Mouse (Mus musculus) embryonic facial prominence, embryonic 13.5 days (tissue): ENCODE results near the gene Med31. TPM values are rescaled to one million over a fixed set of nuclear protein-coding genes. Genes with fewer than 3 reads are reported as not detected.
A peak's percentile ranks its signal among the peaks of the same experiment; 100 is the strongest.

Experiments
- ATAC-seq: fragments of 200-750 bp; cut with Nextera tagmentation; 2 replicates; pipeline ENCODE4 v1.8.0; 2017; ENCODE audit warnings: low read depth; ENCODE audit not compliant: insufficient number of reproducible peaks, insufficient read depth, low FRiP score, low TSS enrichment
- H3K27ac ChIP-seq: fragments of 300-500 bp; sonication (generic); 2 replicates; pipeline ENCODE4 v1.5.1; 2015; ENCODE audit warnings: moderate library complexity, mild to moderate bottlenecking, inconsistent platforms
- H3K27me3 ChIP-seq: fragments of 300-500 bp; sonication (generic); 2 replicates; pipeline ENCODE4 v1.6.1; 2015; ENCODE audit warnings: mild to moderate bottlenecking, inconsistent platforms
- H3K36me3 ChIP-seq: fragments of 300-500 bp; sonication (generic); 2 replicates; pipeline ENCODE4 v1.6.1; 2015; ENCODE audit warnings: mild to moderate bottlenecking, inconsistent platforms
- H3K4me1 ChIP-seq: fragments of 300-500 bp; sonication (generic); 2 replicates; pipeline ENCODE4 v1.6.1; 2015; ENCODE audit warnings: inconsistent platforms
- H3K4me2 ChIP-seq: fragments of 300-500 bp; sonication (generic); 2 replicates; pipeline ENCODE4 v1.6.1; 2015; ENCODE audit warnings: moderate library complexity, mild to moderate bottlenecking, inconsistent platforms
- H3K4me3 ChIP-seq: fragments of 300-500 bp; sonication (generic); 2 replicates; pipeline ENCODE4 v1.5.1; 2015; ENCODE audit warnings: mild to moderate bottlenecking, inconsistent platforms
- H3K9ac ChIP-seq: fragments of 300-500 bp; sonication (generic); 2 replicates; pipeline ENCODE4 v1.6.1; 2015; ENCODE audit warnings: mild to moderate bottlenecking, inconsistent platforms
- H3K9me3 ChIP-seq: fragments of 300-500 bp; sonication (generic); 2 replicates; pipeline ENCODE4 v1.6.1; 2016; ENCODE audit warnings: inconsistent platforms
- WGBS: fragments of 180-500 bp; shearing (Covaris S2); methylation state at CpG from one replicate; pipeline ENCODE4 v1.1.7; 2015; ENCODE audit warnings: mixed read lengths; 5-methylcytosine and 5-hydroxymethylcytosine counted together
- polyA plus RNA-seq: library from polyadenylated mRNA; unstranded; fragments of >200 nt; fragmentation: Nextera tagmentation; extraction: Ambion mirVana; gene quantifications from 2 replicates; pipeline ENCODE4 v1.2.1, GENCODE M21; 2015

The Med31 gene
- polyA plus RNA-seq, 1 experiment from 2014 or later, result 50.3 TPM

- no peak for ATAC-seq
- no peaks in the 10 kb centered on the region for H3K9me3 ChIP-seq
- no peak overlapping the region for H3K27ac ChIP-seq
- peaks cover 8% of the 10 kb centered on the region; the same call in 1 of the 2 replicates for H3K4me1 ChIP-seq
- no peak overlapping the region for H3K9ac ChIP-seq
- H3K4me2 ChIP-seq, result no peak overlapping the region
- H3K4me3 ChIP-seq, result no peak overlapping the region
- 15% methylated on average over 5 of the region's 5 CpGs for WGBS
- no peaks in the 10 kb centered on the region for H3K27me3 ChIP-seq
- H3K36me3 ChIP-seq, result no peaks in the 10 kb centered on the region
Measured at GRCm38 (mm10) chr11:72224865-72225264, 9.5 kb upstream of the Med31 start.

- peaks cover 8% of the 10 kb centered on the region; the same call in 1 of the 2 replicates for H3K4me1 ChIP-seq
- H3K36me3 ChIP-seq, result 0 out of 2 replicates have a peak, but pooled peaks cover 6% of the 10 kb centered on the region
- H3K9me3 ChIP-seq, result no peaks in the 10 kb centered on the region
- no peak overlapping the region for H3K4me3 ChIP-seq
- H3K27ac ChIP-seq, result no peak overlapping the region
- WGBS, result 79% methylated on average over 4 of the region's 4 CpGs
- no peak overlapping the region for H3K9ac ChIP-seq
- H3K4me2 ChIP-seq, result no peak overlapping the region
- no peaks in the 10 kb centered on the region for H3K27me3 ChIP-seq
- no peak for ATAC-seq
Measured at GRCm38 (mm10) chr11:72223414-72223813, 8.0 kb upstream of the Med31 start.

- H3K27me3 ChIP-seq, result no peaks in the 10 kb centered on the region
- ATAC-seq, result no peak
- H3K36me3 ChIP-seq, result 0 out of 2 replicates have a peak, but pooled peaks cover 6% of the 10 kb centered on the region
- H3K4me1 ChIP-seq, result peaks cover 15% of the 10 kb centered on the region
- H3K9ac ChIP-seq, result no peak overlapping the region
- H3K27ac ChIP-seq, result no peak overlapping the region
- WGBS, result 15% methylated on average over 6 of the region's 6 CpGs
- H3K4me3 ChIP-seq, result no peak overlapping the region
- no peaks in the 10 kb centered on the region for H3K9me3 ChIP-seq
- no peak overlapping the region for H3K4me2 ChIP-seq
Measured at GRCm38 (mm10) chr11:72221278-72221677, 5.9 kb upstream of the Med31 start.

- H3K4me1 ChIP-seq, result peaks cover 21% of the 10 kb centered on the region
- H3K4me2 ChIP-seq, result no peak overlapping the region
- H3K9ac ChIP-seq, result 0 out of 2 replicates have a peak overlapping the region, but pooled peaks have one; percentile 44
- H3K9me3 ChIP-seq, result no peaks in the 10 kb centered on the region
- 83% methylated on average over 5 of the region's 5 CpGs for WGBS
- no peak for ATAC-seq
- no peak overlapping the region for H3K27ac ChIP-seq
- H3K4me3 ChIP-seq, result no peak overlapping the region
- no peaks in the 10 kb centered on the region for H3K27me3 ChIP-seq
- H3K36me3 ChIP-seq, result peaks cover 14% of the 10 kb centered on the region; the same call in 1 of the 2 replicates
Measured at GRCm38 (mm10) chr11:72217116-72217515, 1.7 kb upstream of the Med31 start.

GRCm38 (mm10) chr11:72214591-72215409 is 592 bp downstream of the Med31 start:
- H3K9me3 ChIP-seq, result no peaks in the 10 kb centered on the region
- WGBS, result 1% methylated on average over 51 of the region's 51 CpGs
- no peaks in the 10 kb centered on the region for H3K27me3 ChIP-seq
- peak overlapping the region; percentile 84 for H3K9ac ChIP-seq
- H3K4me3 ChIP-seq, result peak overlapping the region; percentile 63
- H3K4me2 ChIP-seq, result peak overlapping the region; percentile 93
- peak; percentile 93 for ATAC-seq
- H3K4me1 ChIP-seq, result peaks cover 21% of the 10 kb centered on the region
- H3K27ac ChIP-seq, result peak overlapping the region; percentile 68
- H3K36me3 ChIP-seq, result peaks cover 35% of the 10 kb centered on the region

GRCm38 (mm10) chr11:72207834-72208377 is 7.5 kb downstream of the Med31 start:
- H3K4me2 ChIP-seq, result peak overlapping the region; percentile 87
- no peaks in the 10 kb centered on the region for H3K9me3 ChIP-seq
- ATAC-seq, result no peak
- WGBS, result 13% methylated on average over 17 of the region's 17 CpGs
- H3K4me3 ChIP-seq, result peak overlapping the region; percentile 71
- H3K27ac ChIP-seq, result peak overlapping the region; percentile 71
- peak overlapping the region; percentile 87 for H3K9ac ChIP-seq
- no peaks in the 10 kb centered on the region for H3K27me3 ChIP-seq
- H3K4me1 ChIP-seq, result peaks cover 30% of the 10 kb centered on the region
- peaks cover 30% of the 10 kb centered on the region for H3K36me3 ChIP-seq

GRCm38 (mm10) chr11:72207204-72207833 is 8.1 kb downstream of the Med31 start, which contains the start of the genes 4933427D14Rik and Txndc17:
Gene 4933427D14Rik (minus strand): TSS chr11:72207459.
Gene Txndc17 (plus strand): TSS chr11:72207547.
- peaks cover 28% of the 10 kb centered on the region for H3K36me3 ChIP-seq

GRCm38 (mm10) chr11:72206341-72207203 is 8.8 kb downstream of the Med31 start, which contains the start of gene Gm43951:
Gene Gm43951 (minus strand): TSS chr11:72206840.
- H3K36me3 ChIP-seq, result peaks cover 29% of the 10 kb centered on the region
- H3K9ac ChIP-seq, result peak within 1 kb of the TSS; percentile 87
- under 1% methylated on average over 43 of the region's 43 CpGs for WGBS
- no peaks in the 10 kb centered on the region for H3K9me3 ChIP-seq
- peaks cover 30% of the 10 kb centered on the region for H3K4me1 ChIP-seq
- peak; percentile 22; the same call in 1 of the 2 replicates for ATAC-seq
- H3K4me3 ChIP-seq, result peak within 1 kb of the TSS; percentile 71
- no peaks in the 10 kb centered on the region for H3K27me3 ChIP-seq
- H3K4me2 ChIP-seq, result peak within 1 kb of the TSS; percentile 87
- peak within 1 kb of the TSS; percentile 71 for H3K27ac ChIP-seq

More at GRCm38 (mm10) chr11:72207204-72207833, 8.1 kb downstream of the Med31 start, which contains the start of the genes 4933427D14Rik and Txndc17:
- ATAC-seq, result peak; percentile 90
- peak within 1 kb of the TSS; percentile 71 for H3K4me3 ChIP-seq
- peak within 1 kb of the TSS; percentile 87 for H3K4me2 ChIP-seq
- peak within 1 kb of the TSS; percentile 87 for H3K9ac ChIP-seq
- H3K27ac ChIP-seq, result peak within 1 kb of the TSS; percentile 71
- peaks cover 30% of the 10 kb centered on the region for H3K4me1 ChIP-seq
- no peaks in the 10 kb centered on the region for H3K27me3 ChIP-seq
- no peaks in the 10 kb centered on the region for H3K9me3 ChIP-seq
- under 1% methylated on average over 42 of the region's 42 CpGs for WGBS

- Histone ChIP-seq H3K4me1 (peaks cover 30% of the 10 kb centered on the region), H3K27me3 (no peaks in the 10 kb centered on the region), H3K4me3 (peak overlapping the region; percentile 71), H3K4me2 (peak overlapping the region; percentile 87), H3K36me3 (peaks cover 24% of the 10 kb centered on the region), H3K27ac (no peak overlapping the region), H3K9ac (peak overlapping the region; percentile 87; the same call in 1 of the 2 replicates), H3K9me3 (no peaks in the 10 kb centered on the region)
- ATAC-seq, result no peak
- WGBS, result 82% methylated on average over 6 of the region's 6 CpGs
Measured at GRCm38 (mm10) chr11:72205256-72205655, 10.1 kb downstream of the Med31 start.

- Histone ChIP-seq H3K36me3 (peaks cover 23% of the 10 kb centered on the region), H3K4me1 (peaks cover 27% of the 10 kb centered on the region), H3K4me2 (no peak overlapping the region), H3K27me3 (no peaks in the 10 kb centered on the region), H3K9me3 (no peaks in the 10 kb centered on the region), H3K27ac (no peak overlapping the region), H3K9ac (no peak overlapping the region), H3K4me3 (no peak overlapping the region)
- WGBS, result 66% methylated on average over 1 of the region's 1 CpGs
- ATAC-seq, result no peak
Measured at GRCm38 (mm10) chr11:72203440-72203839, 12.0 kb downstream of the Med31 start.
